Mouse (Mus musculus): ENCODE measurements around the gene Hjurp. TPM values are rescaled to one million over a fixed set of nuclear protein-coding genes. Genes with fewer than 3 reads are reported as not detected.

The Hjurp gene
- total RNA-seq (2021), result 1 to 10 TPM; 7.8 to 8.7 TPM
- long read RNA-seq, experiment 1, partial matches to known transcripts, result 0 of 2 reads
- long read RNA-seq, experiment 1, other reads (novel, unspliced or antisense), result 2 of 2 reads
- long read RNA-seq, experiment 2, partial matches to known transcripts, result 0 of 2 reads
- long read RNA-seq, experiment 2, other reads (novel, unspliced or antisense), result 2 of 2 reads

- DNase-seq, result peak; percentile 100
Measured at GRCm38 (mm10) chr1:88277098-88277817, at the start of gene Hjurp, which contains the start of gene Trpm8. TSS of gene Hjurp (minus strand) at chr1:88277633. TSS of gene Trpm8 (plus strand) at chr1:88277661.

GRCm38 (mm10) chr1:88323101-88323500 lies 45.7 kb upstream of the Hjurp start:
- no peak for DNase-seq

GRCm38 (mm10) chr1:88322146-88322545 lies 44.7 kb upstream of the Hjurp start:
- no peak for DNase-seq

GRCm38 (mm10) chr1:88320821-88321395 lies 43.5 kb upstream of the Hjurp start:
- no peak for DNase-seq

- DNase-seq, result no peak
Measured at GRCm38 (mm10) chr1:88318531-88319060, 41.2 kb upstream of the Hjurp start.

GRCm38 (mm10) chr1:88317279-88317678 lies 39.8 kb upstream of the Hjurp start:
- DNase-seq, result no peak

GRCm38 (mm10) chr1:88310349-88310748 lies 32.9 kb upstream of the Hjurp start:
- no peak for DNase-seq

- DNase-seq, result no peak
Measured at GRCm38 (mm10) chr1:88309905-88310304, 32.5 kb upstream of the Hjurp start.

- DNase-seq, result no peak
Measured at GRCm38 (mm10) chr1:88309020-88309419, 31.6 kb upstream of the Hjurp start.

GRCm38 (mm10) chr1:88307180-88307579 lies 29.7 kb upstream of the Hjurp start:
- no peak for DNase-seq

- DNase-seq, result no peak
Measured at GRCm38 (mm10) chr1:88306543-88306942, 29.1 kb upstream of the Hjurp start.

- no peak for DNase-seq
Measured at GRCm38 (mm10) chr1:88305018-88305795, 27.8 kb upstream of the Hjurp start.

- DNase-seq, result no peak
Measured at GRCm38 (mm10) chr1:88304261-88304985, 27.0 kb upstream of the Hjurp start.

- DNase-seq, result no peak
Measured at GRCm38 (mm10) chr1:88303762-88304161, 26.3 kb upstream of the Hjurp start.

GRCm38 (mm10) chr1:88302057-88302740 lies 24.8 kb upstream of the Hjurp start:
- no peak for DNase-seq

GRCm38 (mm10) chr1:88301121-88302014 lies 23.9 kb upstream of the Hjurp start:
- no peak for DNase-seq

- no peak for DNase-seq
Measured at GRCm38 (mm10) chr1:88300301-88301050, 23.0 kb upstream of the Hjurp start.

GRCm38 (mm10) chr1:88299529-88299945 lies 22.1 kb upstream of the Hjurp start:
- DNase-seq, result no peak

Measured in gastrocnemius, postnatal 25 days (tissue).